Mouse (Mus musculus) hindbrain, embryonic 14.5 days (tissue): ENCODE measurements around the gene Ckap2. TPM values are rescaled to one million over a fixed set of nuclear protein-coding genes. Genes with fewer than 3 reads are reported as not detected.

Source experiments
- ATAC-seq: fragments of 200-750 bp; cut with Nextera tagmentation; 2 replicates; pipeline ENCODE4 v1.8.0; 2017; ENCODE audit warnings: moderate number of reproducible peaks, mild to moderate bottlenecking, moderate TSS enrichment, moderate library complexity; ENCODE audit not compliant: low FRiP score
- DNase-seq: peaks from one replicate; pipeline ENCODE4 v3.0.0-alpha.2; 2015; ENCODE audit warnings: low spot score
- H3K27ac ChIP-seq: fragments of 300-500 bp; sonication (generic); 2 replicates; pipeline ENCODE4 v1.5.1; 2014; ENCODE audit warnings: mild to moderate bottlenecking, moderate library complexity
- H3K27me3 ChIP-seq: fragments of 300-500 bp; sonication (generic); 2 replicates; pipeline ENCODE4 v1.6.1; 2014; ENCODE audit warnings: mild to moderate bottlenecking, low read length, mixed read lengths; ENCODE audit not compliant: control insufficient read depth, insufficient read depth
- H3K36me3 ChIP-seq: fragments of 300-500 bp; sonication (generic); replicated peaks from 2 replicates; pipeline ENCODE4 v1.6.1; 2014; ENCODE audit not compliant: control insufficient read depth, insufficient read depth
- H3K4me1 ChIP-seq: fragments of 300-500 bp; sonication (generic); replicated peaks from 2 replicates; pipeline ENCODE4 v1.6.1; 2014; ENCODE audit warnings: antibody characterized with exemption, low read length, mixed read lengths; ENCODE audit not compliant: control insufficient read depth, insufficient read depth
- H3K4me2 ChIP-seq: fragments of 300-500 bp; sonication (generic); replicated peaks from 2 replicates; pipeline ENCODE4 v1.6.1; 2014; ENCODE audit warnings: mild to moderate bottlenecking, moderate library complexity
- H3K4me3 ChIP-seq: fragments of 300-500 bp; sonication (generic); replicated peaks from 2 replicates; pipeline ENCODE4 v1.5.1; 2014; ENCODE audit warnings: mild to moderate bottlenecking, low read length
- H3K9ac ChIP-seq: fragments of 300-500 bp; sonication (generic); 2 replicates; pipeline ENCODE4 v1.6.1; 2014
- H3K9me3 ChIP-seq: fragments of 300-500 bp; sonication (generic); 2 replicates; pipeline ENCODE4 v1.6.1; 2016; ENCODE audit warnings: low read length; ENCODE audit not compliant: control insufficient read depth
- WGBS: fragments of 180-500 bp; shearing (Covaris S2); extraction: QIAGEN DNeasy Blood & Tissue Kit; methylation state at CpG from one replicate; pipeline ENCODE4 v1.1.7; 2014; 5-methylcytosine and 5-hydroxymethylcytosine counted together
- polyA plus RNA-seq: library from polyadenylated mRNA; unstranded; fragments of >200 nt; fragmentation: Nextera tagmentation; extraction: Ambion mirVana; gene quantifications from 2 replicates; pipeline ENCODE4 v1.2.1, GENCODE M21; 2014

Gene Ckap2
- polyA plus RNA-seq, 1 experiment from 2014 or later, result 14.2 TPM

- no peak for ATAC-seq
- WGBS, result 16% methylated on average over 12 of the region's 12 CpGs
- peaks cover 17% of the 10 kb centered on the region for H3K4me1 ChIP-seq
- H3K9ac ChIP-seq, result peak overlapping the region; percentile 94
- peak overlapping the region; percentile 96 for H3K27ac ChIP-seq
- no peaks in the 10 kb centered on the region for H3K36me3 ChIP-seq
- H3K27me3 ChIP-seq, result no peaks in the 10 kb centered on the region
- peak overlapping the region; percentile 80 for H3K4me3 ChIP-seq
- H3K4me2 ChIP-seq, result peak overlapping the region; percentile 81
- DNase-seq, result no peak
- no peaks in the 10 kb centered on the region for H3K9me3 ChIP-seq
These were observed 7.9 kb upstream of the Ckap2 start for GRCm38 (mm10) chr8:22193432-22194010.

GRCm38 (mm10) chr8:22192660-22193431 is 7.2 kb upstream of the Ckap2 start, which contains the start of gene Vps36:
TSS of gene Vps36 (plus strand) at chr8:22192809.
- peak; percentile 90 for DNase-seq
- under 1% methylated on average over 70 of the region's 73 CpGs for WGBS
- peak within 1 kb of the TSS; percentile 96 for H3K27ac ChIP-seq
- H3K4me2 ChIP-seq, result peak within 1 kb of the TSS; percentile 81
- ATAC-seq, result peak; percentile 95
- H3K27me3 ChIP-seq, result no peaks in the 10 kb centered on the region
- H3K4me1 ChIP-seq, result peaks cover 17% of the 10 kb centered on the region
- peak within 1 kb of the TSS; percentile 94 for H3K9ac ChIP-seq
- H3K4me3 ChIP-seq, result peak within 1 kb of the TSS; percentile 80
- H3K9me3 ChIP-seq, result no peaks in the 10 kb centered on the region
- H3K36me3 ChIP-seq, result no peaks in the 10 kb centered on the region

GRCm38 (mm10) chr8:22184884-22185283 is 735 bp downstream of the Ckap2 start:
- peak overlapping the region; percentile 60 for H3K9ac ChIP-seq
- 0% methylated on average over 3 of the region's 3 CpGs for WGBS
- ATAC-seq (peak; percentile 49), DNase-seq (peak; percentile 35)
- H3K36me3 ChIP-seq, result no peaks in the 10 kb centered on the region
- no peaks in the 10 kb centered on the region for H3K9me3 ChIP-seq
- peaks cover 8% of the 10 kb centered on the region for H3K4me1 ChIP-seq
- peak overlapping the region; percentile 56 for H3K4me3 ChIP-seq
- H3K4me2 ChIP-seq, result peak overlapping the region; percentile 61
- H3K27ac ChIP-seq, result 0 out of 2 replicates have a peak overlapping the region, but pooled peaks have one; percentile 73
- no peaks in the 10 kb centered on the region for H3K27me3 ChIP-seq

DNA sequence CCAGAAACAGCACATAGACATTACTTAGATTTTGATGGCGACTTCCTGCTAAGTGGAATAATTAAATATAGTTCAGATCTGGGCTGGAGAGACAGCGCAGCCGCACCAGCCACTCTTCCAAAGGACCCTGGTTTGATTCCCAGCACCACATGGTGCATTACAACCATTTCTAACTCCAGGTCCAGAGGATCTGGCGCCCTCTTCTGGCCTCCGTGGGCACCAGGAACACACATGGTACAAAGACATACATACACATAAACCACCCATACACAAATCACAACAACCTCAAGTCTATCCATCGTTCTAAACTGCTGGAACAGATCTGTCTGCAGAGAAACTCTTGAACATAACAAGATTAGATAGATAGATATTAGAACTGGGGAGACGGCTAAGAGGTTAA is 9.7 kb downstream of the Ckap2 start:
- ATAC-seq (no peak), DNase-seq (no peak)
- Histone ChIP-seq H3K27me3 (no peaks in the 10 kb centered on the region), H3K4me3 (no peak overlapping the region), H3K36me3 (peaks cover 19% of the 10 kb centered on the region), H3K4me2 (no peak overlapping the region), H3K4me1 (no peaks in the 10 kb centered on the region), H3K27ac (no peak overlapping the region), H3K9ac (no peak overlapping the region), H3K9me3 (0 out of 2 replicates have a peak, but pooled peaks cover 3% of the 10 kb centered on the region)
- 99% methylated on average over 7 of the region's 7 CpGs for WGBS

GRCm38 (mm10) chr8:22169167-22169566 is 16.5 kb downstream of the Ckap2 start:
- no peak overlapping the region for H3K27ac ChIP-seq
- H3K27me3 ChIP-seq, result no peaks in the 10 kb centered on the region
- WGBS, result 88% methylated on average over 5 of the region's 5 CpGs
- no peak overlapping the region for H3K4me3 ChIP-seq
- ATAC-seq (no peak), DNase-seq (no peak)
- H3K36me3 ChIP-seq, result peaks cover 11% of the 10 kb centered on the region; the same call in 1 of the 2 replicates
- H3K9me3 ChIP-seq, result no peaks in the 10 kb centered on the region
- peaks cover 6% of the 10 kb centered on the region; the same call in 1 of the 2 replicates for H3K4me1 ChIP-seq
- H3K9ac ChIP-seq, result no peak overlapping the region
- H3K4me2 ChIP-seq, result no peak overlapping the region

DNA sequence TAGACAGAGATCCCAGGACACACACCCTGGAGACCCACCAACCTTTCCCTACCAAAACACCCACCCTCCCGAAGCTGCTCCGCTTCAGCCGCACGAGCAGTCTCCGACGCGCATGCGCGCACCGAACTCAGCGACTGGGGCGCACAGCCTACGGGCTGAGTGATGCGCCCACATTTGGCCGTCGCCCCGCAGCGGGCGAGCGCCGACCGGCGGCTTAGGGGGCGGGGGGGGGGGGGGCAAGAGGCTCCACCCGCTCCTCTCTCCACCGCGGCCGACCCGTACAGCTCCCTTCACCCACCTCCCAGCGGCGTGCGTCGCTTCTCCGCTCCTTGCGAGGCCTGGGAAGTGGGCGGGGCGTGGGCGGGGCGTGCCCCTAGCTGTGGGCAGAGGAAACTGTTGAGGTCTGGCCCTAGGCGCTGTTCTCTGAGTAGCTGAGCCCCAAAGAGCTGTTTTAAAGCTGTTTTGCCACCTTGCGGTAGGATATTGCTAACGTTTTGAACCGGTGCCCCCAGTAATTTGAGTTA is 19.5 kb downstream of the Ckap2 start, which contains the start of gene Nek3:
Gene Nek3, minus strand, starts transcription at position 356 of the 524 bp plus-strand sequence.
- H3K36me3 ChIP-seq, result peaks cover 11% of the 10 kb centered on the region; the same call in 1 of the 2 replicates
- DNase-seq, result peak; percentile 87
- peak; percentile 99 for ATAC-seq
- no peaks in the 10 kb centered on the region for H3K9me3 ChIP-seq
- peak within 1 kb of the TSS; percentile 65 for H3K4me2 ChIP-seq
- peaks cover 6% of the 10 kb centered on the region; the same call in 1 of the 2 replicates for H3K4me1 ChIP-seq
- peak within 1 kb of the TSS; percentile 81 for H3K27ac ChIP-seq
- peak within 1 kb of the TSS; percentile 51 for H3K4me3 ChIP-seq
- peak within 1 kb of the TSS; percentile 63 for H3K9ac ChIP-seq
- under 1% methylated on average over 41 of the region's 43 CpGs for WGBS
- no peaks in the 10 kb centered on the region for H3K27me3 ChIP-seq

DNA sequence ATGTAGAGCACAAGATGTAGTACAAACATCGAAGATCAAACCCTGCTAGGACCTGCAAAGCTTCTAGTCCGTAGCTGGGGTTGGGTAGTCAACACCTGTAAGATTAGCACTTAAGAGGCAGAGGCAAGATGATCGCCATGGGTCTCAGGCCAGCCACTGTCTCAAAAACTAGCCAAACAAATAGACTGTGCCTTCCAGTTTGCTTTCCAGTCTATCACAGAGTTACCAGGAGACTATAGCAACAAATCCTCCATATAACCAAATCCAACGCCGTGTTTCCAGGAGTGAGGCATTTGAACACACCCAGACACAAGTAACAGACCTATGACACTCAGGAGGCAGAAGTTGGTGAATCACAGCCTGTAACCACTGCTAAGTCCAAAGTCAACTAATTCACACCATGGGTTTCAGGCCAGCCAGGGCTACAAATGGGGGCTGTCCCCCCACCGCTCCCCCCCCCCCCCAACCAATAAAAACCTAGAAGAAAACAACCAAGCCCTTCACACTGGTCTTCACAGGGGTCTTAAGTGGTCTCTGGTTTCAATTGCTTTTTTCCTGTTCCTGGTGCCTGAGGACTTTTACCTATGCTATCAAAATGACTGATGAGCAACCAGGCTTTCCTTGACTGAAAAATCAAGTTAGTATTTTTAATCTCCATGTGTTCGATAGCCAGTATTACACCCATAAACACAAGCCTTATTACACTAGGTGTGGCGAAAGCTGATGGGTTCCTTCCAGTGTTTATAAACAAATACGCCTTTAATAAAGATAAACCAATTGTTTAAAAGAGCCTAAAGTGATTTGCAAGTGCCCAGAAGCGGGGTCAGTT is 20.2 kb downstream of the Ckap2 start:
- H3K9me3 ChIP-seq, result no peaks in the 10 kb centered on the region
- H3K4me3 ChIP-seq, result peak overlapping the region; percentile 51

DNA sequence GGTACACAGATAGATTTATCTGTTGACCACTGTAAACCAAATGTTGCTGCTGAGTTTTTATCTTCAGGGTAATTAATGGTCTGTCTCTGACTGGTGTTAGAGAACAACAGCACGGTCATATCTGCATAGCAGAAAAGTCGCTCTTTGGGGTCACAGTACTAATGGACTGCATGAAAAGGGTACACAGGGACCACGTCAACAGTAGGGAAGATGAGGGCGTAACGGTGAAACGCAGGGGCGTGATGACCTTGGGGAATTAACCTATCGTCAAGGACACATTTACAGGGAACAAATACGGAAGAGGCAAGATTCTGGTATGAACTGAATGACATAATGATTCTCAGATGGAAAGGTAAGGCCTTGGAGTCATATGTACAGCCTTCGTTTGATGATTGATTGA is 21.2 kb downstream of the Ckap2 start:
- H3K9me3 ChIP-seq, result no peaks in the 10 kb centered on the region
- DNase-seq (no peak), ATAC-seq (no peak)
- 93% methylated on average over 10 of the region's 10 CpGs for WGBS
- H3K36me3 ChIP-seq, result peaks cover 18% of the 10 kb centered on the region; the same call in 1 of the 2 replicates
- H3K4me2 ChIP-seq, result no peak overlapping the region
- H3K4me3 ChIP-seq, result no peak overlapping the region
- peaks cover 6% of the 10 kb centered on the region; the same call in 1 of the 2 replicates for H3K4me1 ChIP-seq
- H3K9ac ChIP-seq, result no peak overlapping the region
- H3K27me3 ChIP-seq, result no peaks in the 10 kb centered on the region
- no peak overlapping the region for H3K27ac ChIP-seq

More for the DNA sequence above, 20.2 kb downstream of the Ckap2 start:
- peak; percentile 39 for ATAC-seq
- peak overlapping the region; percentile 81 for H3K27ac ChIP-seq
- DNase-seq, result no peak
- H3K9ac ChIP-seq, result peak overlapping the region; percentile 63
- peak overlapping the region; percentile 65 for H3K4me2 ChIP-seq
- 60% methylated on average over 10 of the region's 10 CpGs for WGBS
- peaks cover 11% of the 10 kb centered on the region; the same call in 1 of the 2 replicates for H3K36me3 ChIP-seq
- peaks cover 6% of the 10 kb centered on the region; the same call in 1 of the 2 replicates for H3K4me1 ChIP-seq
- H3K27me3 ChIP-seq, result no peaks in the 10 kb centered on the region
